Mouse (Mus musculus) mouse embryonic stem cell (cell line): Measurements from ENCODE around the gene H6pd.

ENCODE experiments used
- in situ Hi-C, 2 experiments: fragments of 300-500 bp; cut with MboI; formaldehyde crosslinking; loops; 1 replicate in 1 of 2; 3 replicates in 1 of 2; pipeline ENCODE4 v1.14.3; 2019 to 2020; ENCODE audit warnings: low sequenced_read_pairs in 2 of 2, low pct_unique_long_range_greater_than_20kb in 1 of 2, mixed read lengths in 1 of 2; ENCODE audit not compliant: unreplicated experiment in 1 of 2

The H6pd gene

GRCm38 (mm10) chr4:150030449-150031233 is 21.8 kb upstream of the H6pd start:
- in situ Hi-C loops: no loop called here

- in situ Hi-C loops: no loop called here
Measured at GRCm38 (mm10) chr4:150029885-150030284, 21.1 kb upstream of the H6pd start.

GRCm38 (mm10) chr4:150023518-150023917 is 14.7 kb upstream of the H6pd start:
- in situ Hi-C loops: no loop called here

GRCm38 (mm10) chr4:150019741-150020380 is 11.0 kb upstream of the H6pd start:
- in situ Hi-C loops: no loop called here

- in situ Hi-C loops: no loop called here
Measured at GRCm38 (mm10) chr4:150015436-150015835, 6.6 kb upstream of the H6pd start.

GRCm38 (mm10) chr4:150014378-150015091 is 5.7 kb upstream of the H6pd start:
- in situ Hi-C loops: no loop called here

GRCm38 (mm10) chr4:150013805-150014204 is 5.0 kb upstream of the H6pd start:
- in situ Hi-C loops: no loop called here

- in situ Hi-C loops: no loop called here
Measured at GRCm38 (mm10) chr4:150013186-150013690, 4.4 kb upstream of the H6pd start.

GRCm38 (mm10) chr4:150012322-150012723 is 3.5 kb upstream of the H6pd start:
- in situ Hi-C loops: no loop called here

GRCm38 (mm10) chr4:150011564-150012321 is 2.9 kb upstream of the H6pd start:
- in situ Hi-C loops: no loop called here

GRCm38 (mm10) chr4:150010054-150010730 is 1.4 kb upstream of the H6pd start:
- in situ Hi-C loops: no loop called here

- in situ Hi-C loops: no loop called here
Measured at GRCm38 (mm10) chr4:150009587-150009930, 736 bp upstream of the H6pd start.

- in situ Hi-C loops: no loop called here
Measured at GRCm38 (mm10) chr4:150008325-150008852, 434 bp downstream of the H6pd start.

GRCm38 (mm10) chr4:150007444-150007843 is 1.4 kb downstream of the H6pd start:
- in situ Hi-C loops: no loop called here

GRCm38 (mm10) chr4:150006991-150007390 is 1.8 kb downstream of the H6pd start:
- in situ Hi-C loops: no loop called here

GRCm38 (mm10) chr4:150006122-150006854 is 2.5 kb downstream of the H6pd start:
- in situ Hi-C loops: no loop called here

- in situ Hi-C loops: no loop called here
Measured at GRCm38 (mm10) chr4:150005231-150005630, 3.6 kb downstream of the H6pd start.
